Mouse (Mus musculus) cerebellum, adult 18-20 months (tissue): ENCODE data around the gene Mcoln1.

Experiments
- DNase-seq, 2 experiments: peaks; one replicate each; pipeline ENCODE4 v3.0.0; 2021

The Mcoln1 gene

GRCm38 (mm10) chr8:3500235-3501090 lies at the start of gene Mcoln1:
Gene Mcoln1, plus strand, starts transcription at chr8:3500457.
- peak; percentile 98 to 99 for DNase-seq

- DNase-seq = peak; percentile 60 to 78
Measured at GRCm38 (mm10) chr8:3450670-3451069, 49.6 kb upstream of the Mcoln1 start.

GRCm38 (mm10) chr8:3451992-3452391 lies 48.3 kb upstream of the Mcoln1 start:
- no peak for DNase-seq

- DNase-seq = no peak
Measured at GRCm38 (mm10) chr8:3463248-3463647, 37.0 kb upstream of the Mcoln1 start.

- DNase-seq = no peak
Measured at GRCm38 (mm10) chr8:3464309-3464708, 35.9 kb upstream of the Mcoln1 start.

- peak; percentile 97 to 98 for DNase-seq
Measured at GRCm38 (mm10) chr8:3467006-3467885, 33.0 kb upstream of the Mcoln1 start, which contains the start of gene Pex11g. Gene Pex11g, minus strand, starts transcription at chr8:3467680.

- no peak for DNase-seq
Measured at GRCm38 (mm10) chr8:3467886-3468545, 32.2 kb upstream of the Mcoln1 start.

GRCm38 (mm10) chr8:3468838-3469237 lies 31.4 kb upstream of the Mcoln1 start:
- no peak for DNase-seq

- DNase-seq = no peak
Measured at GRCm38 (mm10) chr8:3470562-3470961, 29.7 kb upstream of the Mcoln1 start, which contains the start of gene Tex45. Gene Tex45, plus strand, starts transcription at chr8:3470862.

- no peak for DNase-seq
Measured at GRCm38 (mm10) chr8:3475715-3476429, 24.4 kb upstream of the Mcoln1 start.

GRCm38 (mm10) chr8:3480221-3480785 lies 20.0 kb upstream of the Mcoln1 start:
- no peak for DNase-seq

- DNase-seq = no peak
Measured at GRCm38 (mm10) chr8:3481605-3482004, 18.7 kb upstream of the Mcoln1 start.

GRCm38 (mm10) chr8:3482240-3482740 lies 18.0 kb upstream of the Mcoln1 start:
- no peak for DNase-seq

- DNase-seq = no peak
Measured at GRCm38 (mm10) chr8:3483546-3483945, 16.7 kb upstream of the Mcoln1 start.

- DNase-seq = no peak
Measured at GRCm38 (mm10) chr8:3485192-3485591, 15.1 kb upstream of the Mcoln1 start.

GRCm38 (mm10) chr8:3492901-3493844 lies 7.1 kb upstream of the Mcoln1 start, which contains the start of gene Zfp358:
Gene Zfp358, plus strand, starts transcription at chr8:3493138.
- DNase-seq = peak; percentile 78 to 83

- DNase-seq = no peak
Measured at GRCm38 (mm10) chr8:3493845-3494208, 6.4 kb upstream of the Mcoln1 start.

GRCm38 (mm10) chr8:3495578-3496427 lies 4.5 kb upstream of the Mcoln1 start:
- peak in 1 of 2 experiments; percentile 19 for DNase-seq

- DNase-seq = no peak
Measured at GRCm38 (mm10) chr8:3496428-3496748, 3.9 kb upstream of the Mcoln1 start.

GRCm38 (mm10) chr8:3498583-3498982 lies 1.7 kb upstream of the Mcoln1 start:
- no peak for DNase-seq
